Mouse (Mus musculus) bone marrow macrophage, adult 2 months (primary cell): Measurements from ENCODE around the gene Crtac1. TPM values are rescaled to one million over a fixed set of nuclear protein-coding genes. Genes with fewer than 3 reads are reported as not detected.

ENCODE experiments used
- H3K27ac ChIP-seq: 2 replicates; pipeline ENCODE4 v1.5.1; 2012; ENCODE audit warnings: low read depth, low read length; ENCODE audit not compliant: insufficient read depth
- H3K4me1 ChIP-seq: 2 replicates; pipeline ENCODE4 v1.6.1; 2012; ENCODE audit warnings: low read length; ENCODE audit not compliant: control insufficient read depth, insufficient read depth
- H3K4me3 ChIP-seq: 2 replicates; pipeline ENCODE4 v1.5.1; 2012; ENCODE audit warnings: mild to moderate bottlenecking, low read length, moderate library complexity; ENCODE audit not compliant: insufficient read depth
- CTCF ChIP-seq: IDR thresholded peaks from 2 replicates; pipeline ENCODE4 v1.5.1; 2012; ENCODE audit warnings: low read depth, mild to moderate bottlenecking, low read length, moderate library complexity
- POLR2A ChIP-seq: IDR thresholded peaks from 2 replicates; pipeline ENCODE4 v1.6.1; 2012; ENCODE audit warnings: mild to moderate bottlenecking, low read depth, low read length, borderline replicate concordance
- polyA plus RNA-seq: library from polyadenylated mRNA; stranded (reverse); fragments of >200 nt; gene quantifications from 2 replicates; pipeline ENCODE4 v1.2.4, GENCODE M21; 2012; ENCODE audit not compliant: missing spikeins, insufficient read depth, insufficient read length

The Crtac1 gene
- polyA plus RNA-seq, 1 experiment = not detected

DNA sequence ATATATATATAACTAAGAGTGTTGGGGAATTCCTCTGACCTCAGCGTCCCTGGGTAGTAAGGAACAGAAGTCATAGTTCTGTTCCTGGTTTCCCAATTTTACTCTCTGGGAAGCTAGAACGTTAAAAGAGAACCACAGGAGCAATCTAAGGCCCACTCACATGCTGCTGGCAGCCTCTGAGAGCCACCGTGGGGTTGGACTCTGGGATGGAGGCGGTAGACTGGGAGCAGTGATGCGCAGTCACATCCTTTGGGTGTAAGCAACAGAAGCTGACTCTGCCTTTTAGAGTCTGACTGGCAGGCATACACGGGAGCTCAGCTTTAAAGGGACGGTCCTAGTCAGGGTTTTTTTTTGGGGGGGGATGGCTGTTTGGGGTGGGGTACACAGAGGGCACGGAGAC is 39.5 kb downstream of the Crtac1 start:
- Histone ChIP-seq H3K4me1 (no peaks in the 10 kb centered on the region), H3K4me3 (no peak overlapping the region), H3K27ac (no peak overlapping the region)
- TF ChIP-seq POLR2A (no peak), CTCF (no peak)

- Histone ChIP-seq H3K4me3 (no peak overlapping the region), H3K4me1 (no peaks in the 10 kb centered on the region), H3K27ac (no peak overlapping the region)
- no peak for TF ChIP-seq CTCF
- no peak for TF ChIP-seq POLR2A
Measured at GRCm38 (mm10) chr19:42389574-42389973, 42.0 kb downstream of the Crtac1 start.

GRCm38 (mm10) chr19:42384981-42385598 is 46.5 kb downstream of the Crtac1 start:
- Histone ChIP-seq H3K4me1 (no peaks in the 10 kb centered on the region), H3K4me3 (no peak overlapping the region)

GRCm38 (mm10) chr19:42380981-42381373 is 50.6 kb downstream of the Crtac1 start:
- TF ChIP-seq POLR2A = no peak
- no peak for TF ChIP-seq CTCF
- Histone ChIP-seq H3K4me3 (no peak overlapping the region), H3K27ac (no peak overlapping the region), H3K4me1 (no peaks in the 10 kb centered on the region)

More at GRCm38 (mm10) chr19:42384981-42385598, 46.5 kb downstream of the Crtac1 start:
- H3K27ac ChIP-seq = no peak overlapping the region
- no peak for TF ChIP-seq POLR2A
- TF ChIP-seq CTCF = no peak

GRCm38 (mm10) chr19:42380321-42380980 is 51.1 kb downstream of the Crtac1 start:
- Histone ChIP-seq H3K4me3 (no peak overlapping the region), H3K27ac (no peak overlapping the region), H3K4me1 (no peaks in the 10 kb centered on the region)
- TF ChIP-seq CTCF (no peak), POLR2A (no peak)

DNA sequence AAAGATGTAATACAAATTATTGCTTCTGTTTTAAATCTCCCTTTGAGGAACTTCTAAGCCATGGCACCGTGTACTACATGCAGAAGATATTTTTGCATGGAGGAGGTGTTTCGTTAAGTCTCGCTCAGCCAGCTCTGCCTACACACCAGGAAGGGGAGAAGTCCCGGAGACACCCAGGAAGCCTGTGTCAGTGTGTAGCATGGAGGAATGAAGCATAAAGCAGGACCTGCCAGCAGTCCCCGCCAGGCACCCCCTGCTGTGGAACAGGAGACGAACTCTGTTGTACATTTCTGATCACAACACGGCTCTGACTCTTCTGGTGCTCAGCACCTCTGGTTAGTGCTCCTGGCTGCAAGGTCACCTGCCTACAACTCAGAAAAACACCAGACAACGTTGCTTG is 51.8 kb downstream of the Crtac1 start:
- Histone ChIP-seq H3K4me3 (no peak overlapping the region), H3K4me1 (no peaks in the 10 kb centered on the region), H3K27ac (no peak overlapping the region)
- TF ChIP-seq POLR2A (no peak), CTCF (no peak)

- TF ChIP-seq POLR2A (no peak), CTCF (no peak)
- no peak overlapping the region for H3K27ac ChIP-seq
- no peaks in the 10 kb centered on the region for H3K4me1 ChIP-seq
- no peak overlapping the region for H3K4me3 ChIP-seq
Measured at GRCm38 (mm10) chr19:42377206-42377605, 54.4 kb downstream of the Crtac1 start.

- Histone ChIP-seq H3K4me1 (no peaks in the 10 kb centered on the region), H3K4me3 (no peak overlapping the region), H3K27ac (no peak overlapping the region)
- TF ChIP-seq POLR2A (no peak), CTCF (no peak)
Measured at GRCm38 (mm10) chr19:42363551-42363950, 68.0 kb downstream of the Crtac1 start.

- Histone ChIP-seq H3K27ac (no peak overlapping the region), H3K4me1 (no peaks in the 10 kb centered on the region), H3K4me3 (no peak overlapping the region)
- no peak for TF ChIP-seq CTCF
- no peak for TF ChIP-seq POLR2A
Measured at GRCm38 (mm10) chr19:42358406-42358805, 73.2 kb downstream of the Crtac1 start.

GRCm38 (mm10) chr19:42356854-42357253 is 74.7 kb downstream of the Crtac1 start:
- Histone ChIP-seq H3K4me3 (no peak overlapping the region), H3K4me1 (no peaks in the 10 kb centered on the region), H3K27ac (no peak overlapping the region)
- TF ChIP-seq CTCF = no peak
- TF ChIP-seq POLR2A = no peak
